Mouse (Mus musculus) brain, adult 2 months (tissue): ENCODE results near the gene Sufu.

ENCODE experiments used
- DNase-seq: peaks from one replicate; pipeline ENCODE4 v3.0.0; 2011; ENCODE audit warnings: low read depth, low spot score

The Sufu gene

DNA sequence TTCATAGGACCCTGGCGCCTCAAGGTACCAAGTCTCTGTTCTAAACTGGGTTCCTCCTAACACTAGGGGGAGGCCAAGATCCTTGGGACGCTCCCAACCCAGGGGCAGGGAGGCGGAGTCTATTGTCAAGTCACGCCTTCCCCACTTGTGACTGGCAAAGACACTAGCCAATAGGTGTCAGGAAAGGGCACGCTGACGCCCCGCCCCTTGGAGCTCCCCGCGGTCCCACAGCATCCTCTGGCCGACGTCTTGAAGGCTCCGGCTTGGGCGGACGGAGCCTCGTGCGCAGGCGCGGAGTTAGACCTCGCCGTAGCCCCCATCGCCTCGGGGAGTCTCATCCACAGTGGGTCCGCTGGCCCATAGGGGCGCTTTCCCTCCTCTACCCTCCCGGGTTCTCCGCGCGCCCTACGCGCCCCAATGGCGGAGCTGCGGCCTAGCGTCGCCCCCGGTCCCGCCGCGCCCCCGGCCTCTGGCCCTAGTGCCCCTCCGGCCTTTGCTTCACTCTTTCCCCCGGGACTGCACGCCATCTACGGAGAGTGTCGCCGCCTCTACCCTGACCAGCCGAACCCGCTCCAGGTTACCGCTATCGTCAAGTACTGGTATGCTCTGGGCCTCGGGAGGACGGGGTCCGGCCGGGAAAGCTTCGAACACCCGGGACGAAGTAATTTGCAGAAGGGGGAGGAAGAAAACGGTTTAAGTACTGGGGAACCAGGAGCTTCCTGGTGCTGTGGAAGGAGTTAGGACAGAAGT lies at the start of gene Sufu:
TSS of gene Sufu (plus strand) at position 211 of the 750 bp plus-strand sequence.
- DNase-seq = peak; percentile 99

DNA sequence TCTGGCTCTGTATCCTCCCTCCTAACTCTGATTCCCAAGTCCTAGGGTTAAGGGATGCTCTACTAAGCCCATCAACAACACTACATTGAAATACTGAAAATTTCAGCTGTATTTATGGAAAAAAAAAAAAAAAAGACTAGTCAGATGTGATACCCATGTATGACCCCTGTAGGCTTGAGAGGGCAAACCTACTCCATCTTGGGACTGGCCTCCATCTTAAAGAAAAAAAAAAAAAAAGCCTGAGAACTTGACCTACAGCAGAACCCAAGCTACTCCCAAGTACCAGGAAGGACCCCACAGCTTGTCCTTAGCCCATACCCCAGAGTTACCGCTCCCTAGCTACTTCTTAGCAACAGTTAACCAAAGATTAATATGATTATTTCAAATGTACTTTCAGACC lies 49.5 kb upstream of the Sufu start:
- no peak for DNase-seq

DNA sequence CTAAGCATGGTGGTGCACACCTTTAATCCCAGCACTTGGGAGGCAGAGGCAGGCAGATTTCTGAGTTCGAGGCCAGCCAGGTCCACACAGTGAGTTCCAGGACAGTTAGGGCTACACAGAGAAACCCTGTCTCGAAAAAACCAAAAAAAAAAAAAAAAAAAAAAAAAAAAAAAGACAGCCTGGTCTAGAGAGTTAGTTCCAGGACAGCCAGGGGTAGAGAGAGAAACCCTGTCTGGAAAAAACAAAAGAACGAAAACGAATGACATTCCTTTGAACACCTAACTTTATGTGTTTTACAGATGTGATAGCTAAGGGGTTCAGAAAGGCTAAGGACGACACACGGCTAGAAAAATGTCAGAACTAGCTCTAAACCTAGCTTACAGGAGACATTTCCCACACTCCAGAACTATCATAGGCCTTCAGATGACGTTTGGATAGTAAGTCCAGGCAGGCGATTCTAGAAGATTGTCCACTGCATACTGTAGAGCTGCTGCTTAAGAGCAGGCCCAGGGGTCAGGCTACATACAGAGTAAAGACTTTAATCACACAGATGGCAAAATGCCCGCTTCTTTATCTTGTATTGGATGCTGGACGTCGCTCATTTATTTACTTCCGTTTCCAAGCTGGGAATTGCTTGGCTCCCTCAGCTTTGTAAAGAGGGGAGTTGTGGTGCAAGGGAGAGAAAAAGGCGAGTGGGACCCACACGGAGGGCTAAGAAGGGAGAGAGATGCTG lies 48.6 kb upstream of the Sufu start:
- DNase-seq = peak; percentile 42

DNA sequence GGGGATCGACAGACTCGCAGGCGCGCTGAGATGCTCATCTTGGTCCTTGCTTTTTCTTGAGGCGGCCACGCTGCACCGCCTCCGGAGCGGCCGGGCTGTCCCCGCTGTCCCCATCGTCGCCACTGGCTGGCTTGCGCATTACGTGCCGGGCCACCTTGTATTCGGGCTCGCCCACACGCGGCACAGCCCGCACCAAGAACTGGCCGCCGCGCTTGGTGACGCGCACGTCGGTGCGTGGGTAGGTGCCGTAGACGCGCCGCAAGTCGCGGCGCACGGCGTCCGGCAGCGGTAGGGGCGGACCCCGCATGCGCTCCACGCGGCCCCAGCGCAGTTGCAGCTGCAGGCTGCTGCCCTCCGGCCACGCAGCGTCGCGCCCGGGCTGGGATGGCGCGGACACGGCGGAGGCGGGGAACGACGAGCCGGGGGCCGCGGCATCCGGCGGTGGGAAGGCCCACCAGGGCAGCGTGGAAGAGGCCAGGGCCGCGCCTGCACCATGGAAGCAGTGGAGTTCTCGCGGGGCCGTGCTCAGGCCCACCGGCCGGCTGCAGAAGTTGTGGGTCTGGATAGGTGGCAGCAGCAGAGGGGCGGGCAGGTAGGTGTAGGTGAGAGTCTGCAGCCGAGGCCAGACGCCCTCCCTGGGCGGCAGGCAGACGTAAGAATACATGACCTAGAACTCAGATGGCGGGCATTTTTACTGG lies 47.8 kb upstream of the Sufu start:
- DNase-seq = peak; percentile 99

DNA sequence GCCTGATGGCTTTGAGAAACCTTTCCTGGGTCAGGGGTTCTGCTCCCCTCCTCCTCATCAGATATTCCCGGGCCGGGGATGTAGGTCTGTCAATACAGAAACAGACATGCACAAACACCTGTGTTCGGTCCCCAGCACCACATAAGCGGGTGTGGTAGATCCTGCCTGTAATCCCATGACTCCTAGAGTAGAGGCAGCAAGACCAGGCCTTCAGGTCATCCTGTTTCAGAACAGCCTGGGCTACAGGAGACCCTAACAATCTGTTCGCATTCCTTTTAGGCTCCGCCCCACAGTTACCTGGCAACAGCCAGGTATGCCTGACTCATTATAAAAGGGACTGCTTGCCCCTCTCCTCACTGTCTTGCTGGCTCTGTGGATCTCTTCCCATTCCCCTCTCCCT lies 47.1 kb upstream of the Sufu start:
- no peak for DNase-seq

DNA sequence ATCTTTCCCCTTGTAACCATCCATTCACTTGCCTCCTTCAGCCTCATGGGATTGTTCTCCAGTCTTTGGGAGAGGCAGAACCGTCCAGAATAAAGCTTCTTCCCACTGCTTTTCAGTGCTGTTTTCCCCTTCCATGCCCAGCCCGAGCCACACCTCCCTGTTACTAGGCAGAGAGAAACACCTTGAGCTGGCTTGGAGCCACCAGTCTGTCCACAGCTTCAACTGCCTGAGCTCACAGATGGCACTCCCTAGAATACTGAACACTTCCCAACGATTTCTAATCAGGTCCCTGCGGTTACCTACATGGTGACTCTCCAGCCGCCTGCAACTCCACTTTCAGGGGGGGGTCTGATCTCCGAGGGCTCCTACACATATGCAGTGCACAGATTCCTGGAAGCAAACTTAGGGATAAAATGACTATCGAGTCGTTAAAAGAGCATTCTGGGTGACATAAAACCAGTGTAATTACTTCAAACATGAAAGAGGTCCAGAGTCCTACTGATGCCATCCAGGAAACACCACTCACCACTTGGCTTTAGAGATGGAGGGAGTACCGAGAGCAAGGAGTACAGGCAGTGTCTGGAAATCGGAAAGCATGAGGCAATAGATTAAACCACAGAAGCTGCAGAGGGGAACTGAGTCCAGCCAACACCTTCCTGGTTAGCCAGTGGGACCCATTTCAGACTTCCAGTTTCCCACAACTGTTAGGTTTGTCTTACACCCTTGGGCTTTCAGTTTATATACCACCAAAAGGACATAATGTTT lies 46.3 kb upstream of the Sufu start, which contains the start of gene 2310034G01Rik:
TSS of gene 2310034G01Rik (minus strand) at position 135 of the 765 bp plus-strand sequence.
- DNase-seq = peak; percentile 60

DNA sequence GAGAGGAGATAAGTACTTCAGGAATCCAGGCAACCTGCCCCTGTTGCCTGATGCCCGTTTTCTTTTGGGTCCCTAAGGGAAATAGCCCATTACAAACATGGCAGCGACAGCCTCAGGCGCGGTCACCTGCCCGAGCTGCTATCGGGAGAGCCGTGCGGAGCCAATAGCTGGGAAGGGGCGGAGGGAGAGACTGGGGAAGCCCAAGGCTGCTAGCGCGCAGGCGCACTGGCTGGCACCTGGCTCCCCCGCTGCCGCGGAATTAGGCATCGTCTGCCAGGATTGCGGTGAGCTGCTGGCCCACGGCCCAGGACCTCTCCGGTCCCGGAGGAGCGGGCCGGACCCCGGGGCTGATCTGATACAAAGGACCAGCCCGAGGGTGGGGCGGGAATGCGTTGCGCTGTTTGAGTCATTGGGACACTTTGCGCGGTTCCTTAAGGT lies 40.0 kb upstream of the Sufu start:
- DNase-seq = peak; percentile 98

DNA sequence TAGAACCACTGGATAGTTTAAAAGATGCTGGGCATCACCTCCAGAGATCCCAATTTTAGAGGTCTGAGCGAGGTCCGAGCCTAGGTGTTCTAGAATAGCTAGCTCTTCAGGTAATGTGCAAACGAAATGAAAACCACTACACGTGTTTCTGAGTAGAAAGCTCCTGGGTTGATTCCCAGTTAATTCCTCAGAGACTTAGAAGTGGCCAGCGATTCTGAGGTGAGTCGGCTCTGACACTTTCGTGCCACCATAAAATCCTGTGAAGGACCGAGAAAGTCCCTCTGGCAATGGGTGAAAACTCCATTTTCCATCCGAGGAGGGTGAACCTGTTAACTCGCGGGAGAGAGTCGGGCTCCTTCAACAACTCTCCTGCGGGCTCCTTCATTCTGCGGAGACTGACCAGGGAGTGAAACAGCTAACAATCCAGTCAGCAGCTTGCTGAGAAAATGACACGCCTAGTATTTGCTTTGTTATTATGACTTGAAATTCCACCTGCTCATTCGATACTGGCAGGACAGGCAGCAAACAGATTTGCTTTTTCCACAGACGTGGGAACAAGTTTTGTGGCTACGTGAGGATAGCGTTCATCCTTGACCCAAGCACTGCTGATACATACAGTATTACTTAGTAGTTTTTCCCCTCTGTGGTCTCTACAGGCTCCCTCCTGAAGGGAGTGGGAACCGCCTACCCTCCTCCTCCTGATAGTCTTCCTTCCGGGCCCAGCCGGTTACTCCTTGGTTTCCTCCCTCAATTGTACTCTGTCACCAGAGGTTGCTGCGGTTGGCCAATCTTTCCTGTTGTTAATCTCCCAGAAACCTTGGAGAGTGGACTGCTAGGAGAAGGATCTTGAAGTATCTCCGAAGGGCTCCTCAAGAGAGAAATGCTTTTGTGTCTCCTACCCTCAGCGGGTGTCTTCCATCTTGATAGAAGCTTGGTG lies 39.1 kb upstream of the Sufu start:
- no peak for DNase-seq

DNA sequence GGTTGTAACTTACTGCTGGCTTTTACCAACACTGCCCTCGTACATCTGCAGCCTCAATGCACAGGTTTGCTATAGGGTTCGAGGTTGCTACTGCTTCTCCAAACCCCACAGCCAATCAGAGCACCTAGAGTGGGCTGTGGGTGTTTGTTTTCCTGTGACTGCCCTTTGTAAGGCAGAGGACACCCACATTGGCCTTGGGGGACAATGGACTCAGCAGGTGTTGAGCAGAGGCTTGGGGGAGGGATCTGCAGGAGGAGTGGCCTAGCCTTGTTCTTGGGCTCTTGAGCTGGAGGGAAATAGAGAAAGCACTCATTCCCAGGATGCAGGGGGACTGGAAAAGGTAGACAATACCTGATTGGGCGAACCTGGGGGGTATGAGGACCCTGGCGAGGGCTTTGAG lies 38.3 kb upstream of the Sufu start:
- no peak for DNase-seq

DNA sequence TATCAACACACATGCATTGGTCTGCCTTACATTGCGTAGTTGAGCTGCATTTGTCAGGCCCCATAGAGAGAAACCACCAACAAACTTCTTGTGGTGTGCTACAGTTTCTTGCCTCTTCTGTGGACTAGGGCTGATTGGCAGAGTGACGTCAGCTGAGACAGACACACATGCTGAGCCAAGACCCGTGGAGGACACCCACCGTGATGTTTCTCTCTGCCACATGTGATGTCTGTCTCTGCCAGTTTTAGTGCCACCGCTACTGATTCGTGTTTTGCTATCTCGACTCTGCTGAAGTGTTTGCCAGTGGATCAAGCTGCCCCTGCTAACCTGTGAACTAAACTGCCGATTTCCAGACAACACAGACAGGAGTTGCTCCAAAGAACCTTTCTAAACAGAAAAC lies 34.6 kb upstream of the Sufu start:
- no peak for DNase-seq

DNA sequence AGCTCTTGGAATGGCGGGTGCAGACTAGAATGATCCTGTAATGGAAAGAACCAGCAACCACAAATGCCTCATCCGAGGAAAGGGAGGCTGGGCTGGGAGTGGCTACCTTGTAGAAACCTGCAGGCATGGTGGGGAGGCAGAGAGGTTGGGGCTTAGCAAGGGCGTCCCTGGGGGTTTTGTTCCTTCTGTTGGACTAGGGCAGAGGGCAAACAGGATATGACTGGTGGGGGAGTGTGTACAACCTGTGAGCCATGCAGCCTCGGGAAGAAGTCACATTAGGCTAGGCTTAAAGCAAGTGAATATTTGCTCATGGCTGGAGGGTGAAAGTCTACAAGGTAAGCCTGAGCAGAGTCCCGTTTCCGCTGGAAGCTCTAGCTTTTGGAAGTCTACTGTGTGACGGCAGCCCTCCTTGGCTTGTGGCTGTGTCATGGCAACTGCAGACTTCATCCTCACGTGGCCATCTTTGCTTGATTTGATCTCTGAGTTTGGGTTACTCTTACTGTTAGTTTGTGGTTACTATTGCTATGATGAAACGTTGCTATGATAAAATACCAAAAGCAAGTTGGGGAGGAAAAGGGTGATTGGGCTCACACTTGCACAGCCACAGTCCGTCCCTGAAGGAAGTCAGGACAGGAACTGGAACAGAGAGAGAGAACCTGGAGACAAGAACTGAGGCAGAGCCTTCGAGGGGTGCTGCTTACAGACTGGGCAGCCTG lies 33.2 kb upstream of the Sufu start:
- DNase-seq = no peak

DNA sequence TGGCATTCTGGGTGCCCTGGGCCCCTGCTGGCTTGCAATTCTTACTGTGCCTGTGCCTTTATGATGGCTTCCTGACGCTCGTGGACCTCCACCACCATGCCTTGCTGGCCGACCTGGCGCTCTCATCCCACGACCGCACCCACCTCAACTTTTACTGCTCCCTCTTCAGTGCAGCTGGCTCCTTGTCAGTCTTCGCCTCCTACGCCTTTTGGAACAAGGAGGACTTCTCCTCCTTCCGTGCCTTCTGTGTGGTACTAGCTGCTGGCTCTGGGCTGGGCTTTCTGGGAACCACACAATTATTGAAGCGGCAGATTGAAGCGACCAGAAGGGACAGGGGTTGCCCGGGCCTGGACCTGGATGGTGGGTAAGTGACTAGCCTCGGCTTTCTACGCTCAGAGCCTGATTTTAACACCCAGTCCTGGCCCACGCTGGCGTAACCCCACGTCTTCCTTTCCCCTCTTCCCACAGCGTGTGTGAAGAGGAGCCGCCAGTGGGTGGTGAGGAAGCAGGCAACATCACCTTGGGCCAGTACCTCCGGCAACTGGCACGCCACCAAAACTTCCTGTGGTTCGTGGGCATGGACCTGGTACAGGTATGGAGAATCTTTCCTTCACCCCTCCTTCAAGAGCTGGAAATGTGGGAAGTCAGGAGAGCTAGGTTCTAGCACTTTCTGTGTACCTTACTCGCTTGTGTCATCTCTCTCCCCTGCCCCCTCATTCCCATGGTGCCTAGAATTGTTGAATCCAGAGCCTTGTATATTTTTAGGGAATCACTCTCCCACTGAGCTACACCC lies 28.7 kb upstream of the Sufu start:
- DNase-seq = peak; percentile 83

DNA sequence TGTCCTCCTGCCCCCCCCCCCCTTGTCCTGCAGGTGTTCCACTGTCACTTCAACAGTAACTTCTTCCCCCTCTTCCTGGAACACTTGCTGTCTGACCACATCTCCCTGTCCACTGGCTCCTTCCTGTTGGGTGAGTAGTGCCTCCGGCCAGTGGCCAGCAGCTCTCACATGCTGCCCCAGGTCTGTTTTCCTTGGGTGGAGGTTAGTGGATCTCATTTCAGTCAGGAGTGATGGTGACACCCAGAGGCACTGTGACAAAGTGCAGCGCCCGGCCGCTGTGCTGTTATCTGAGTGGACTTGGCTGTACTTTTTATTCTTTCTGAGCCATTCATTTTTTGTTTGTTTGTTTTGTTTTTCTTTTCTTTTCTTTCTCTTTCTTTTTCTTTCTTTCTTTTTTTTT lies 27.5 kb upstream of the Sufu start:
- DNase-seq = peak; percentile 85

DNA sequence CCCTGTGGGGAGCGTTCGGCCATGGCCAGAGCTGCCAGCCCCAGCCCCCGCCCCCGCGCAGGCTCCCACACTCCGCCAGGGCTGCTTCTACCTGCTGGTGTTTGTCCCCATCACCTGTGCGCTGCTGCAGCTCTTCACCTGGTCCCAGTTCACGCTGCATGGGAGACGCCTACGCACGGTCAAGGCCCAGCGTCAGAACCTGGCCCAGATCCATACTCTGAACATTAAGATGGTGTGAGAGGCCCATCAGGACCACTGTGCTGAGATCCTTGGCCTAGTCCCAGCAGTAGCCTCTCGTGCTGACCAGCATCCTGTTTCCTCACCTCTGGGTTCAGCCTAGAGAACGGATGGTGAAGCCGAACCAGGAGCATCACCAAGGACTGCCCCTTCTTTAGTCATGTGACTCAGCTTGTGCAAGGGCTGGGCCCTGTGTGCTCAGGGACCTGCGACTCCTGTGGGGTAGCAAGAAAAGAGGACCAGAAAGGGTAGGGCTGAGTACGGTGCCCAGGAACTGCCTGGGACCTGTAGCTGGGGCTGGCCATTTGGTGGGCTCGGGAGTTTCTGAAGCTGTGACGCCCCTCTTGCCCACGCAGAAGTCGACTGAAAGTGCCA lies 22.1 kb upstream of the Sufu start:
- DNase-seq = peak; percentile 50

DNA sequence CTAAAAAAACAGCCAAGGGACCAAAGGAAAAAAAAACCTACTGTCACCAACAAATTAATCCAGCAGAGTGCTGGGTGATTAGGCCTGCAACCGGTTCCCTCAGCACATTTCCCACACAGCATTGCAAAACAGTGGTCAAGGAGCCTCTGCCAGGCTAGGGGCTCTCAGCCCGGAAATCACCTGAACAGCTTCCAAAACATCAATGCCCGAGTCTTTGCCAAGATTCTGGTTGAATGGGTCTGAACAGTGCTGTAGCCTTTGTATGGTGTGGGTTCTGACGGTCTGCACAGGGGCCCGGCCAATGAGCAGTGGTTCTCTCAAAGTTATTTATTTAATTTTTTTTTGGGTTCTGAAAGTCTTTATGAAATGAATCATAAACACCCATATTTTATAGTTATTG lies 21.2 kb upstream of the Sufu start:
- DNase-seq = peak; percentile 40

DNA sequence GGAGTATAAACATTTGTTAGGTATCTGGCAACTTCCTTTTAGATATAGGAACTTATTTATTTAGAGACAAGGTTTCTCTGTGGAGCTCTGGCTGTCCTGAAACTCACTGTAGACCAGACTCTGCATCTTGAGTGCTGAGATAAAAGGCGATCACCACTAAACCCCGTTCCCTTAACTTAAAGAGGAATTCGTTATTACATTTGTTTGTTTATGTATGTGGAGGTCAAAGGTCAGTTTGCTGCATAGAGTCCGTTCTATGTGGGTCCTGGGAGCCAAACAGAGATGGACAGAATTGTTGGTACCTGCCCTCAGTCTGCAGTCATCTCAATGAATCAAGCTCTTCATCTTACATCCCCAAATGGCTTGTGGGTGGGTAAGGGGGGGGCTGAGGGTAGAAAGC lies 20.8 kb upstream of the Sufu start:
- DNase-seq = peak; percentile 45

DNA sequence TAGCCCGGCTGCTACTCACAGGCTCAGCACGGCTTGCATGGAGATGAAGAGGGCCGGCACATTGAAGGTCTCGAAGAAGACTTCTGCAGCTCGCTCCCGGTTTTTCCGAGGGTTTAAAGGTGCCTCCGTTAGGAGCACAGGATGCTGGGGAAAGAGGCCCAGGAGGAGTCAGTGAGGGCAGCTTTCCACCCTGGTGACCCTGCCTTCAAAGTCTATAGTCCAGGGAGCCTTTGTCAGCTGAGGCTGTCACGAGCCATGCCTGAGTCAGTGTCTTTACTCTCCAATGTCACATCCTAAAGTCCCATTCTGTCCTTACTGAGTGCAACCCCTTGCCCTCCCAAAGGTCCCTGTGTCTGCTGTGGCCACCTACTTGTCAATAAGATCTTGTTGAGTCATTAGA lies 14.4 kb upstream of the Sufu start:
- DNase-seq = no peak

DNA sequence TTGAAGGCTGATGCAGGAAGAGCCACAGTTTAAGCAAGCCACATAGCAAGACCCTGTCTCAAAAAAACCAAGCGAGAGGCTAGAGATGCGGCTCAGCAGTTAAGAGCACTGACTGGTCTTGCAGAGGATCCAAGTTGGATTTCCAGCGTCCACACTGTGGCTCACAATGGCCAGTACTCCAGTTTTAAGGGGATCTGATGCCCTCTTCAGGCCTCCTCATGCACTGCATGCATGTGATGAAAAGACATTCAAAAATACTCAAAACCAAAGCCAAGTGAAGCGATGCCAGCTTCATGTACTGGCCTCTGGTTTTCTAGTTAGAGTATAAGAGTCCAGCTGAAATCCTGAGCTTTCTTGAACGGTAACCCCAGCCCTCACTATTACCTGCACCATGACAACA lies 6.8 kb upstream of the Sufu start:
- peak; percentile 47 for DNase-seq

DNA sequence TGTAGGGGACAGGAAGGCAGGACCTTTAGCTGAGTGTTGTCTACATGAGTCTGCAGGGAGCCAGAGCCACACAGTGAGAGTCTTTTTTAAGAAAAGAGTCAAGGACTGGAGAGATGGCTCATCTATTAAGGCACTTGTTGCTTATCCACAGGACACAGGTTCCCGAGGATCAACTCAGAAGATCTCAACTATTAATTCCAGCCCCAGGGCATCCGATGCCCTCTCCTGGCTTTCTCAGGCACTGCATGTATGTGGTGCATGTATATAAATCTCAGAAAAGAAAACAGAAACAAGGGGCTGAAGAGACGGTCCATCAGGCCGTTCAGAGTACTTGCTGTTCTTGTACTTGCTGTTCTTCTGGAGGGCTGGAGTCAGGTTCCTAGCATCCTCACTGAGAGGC lies 4.7 kb upstream of the Sufu start:
- peak; percentile 61 for DNase-seq
